Mouse (Mus musculus): ENCODE measurements at regions not wholly inside any gene's neighbourhood (a gene's known extent, or its start where the extent isn't known, plus 50 kb on each side); places are given as distances from the start of the nearest gene placed in this dataset.

- no peak for ATAC-seq (replicated peaks)
- peaks cover 7% of the 10 kb centered on the region for H3K4me1 ChIP-seq
- WGBS = 88% methylated on average over 3 of the region's 3 CpGs
- H3K27me3 ChIP-seq = no peaks in the 10 kb centered on the region
- H3K4me3 ChIP-seq = no peak overlapping the region
- no peaks in the 10 kb centered on the region for H3K9me3 ChIP-seq
- H3K36me3 ChIP-seq = no peaks in the 10 kb centered on the region
- no peak overlapping the region for H3K9ac ChIP-seq (replicated peaks)
- H3K4me2 ChIP-seq (replicated peaks) = no peak overlapping the region
- H3K27ac ChIP-seq (replicated peaks) = no peak overlapping the region
Measured at GRCm38 (mm10) chr4:11882666-11883065, 98.4 kb downstream of the Gm10604 start.

GRCm38 (mm10) chr4:11878638-11879037, 102.4 kb downstream of the Gm10604 start:
- no peaks in the 10 kb centered on the region for H3K27me3 ChIP-seq
- no peak overlapping the region for H3K4me3 ChIP-seq
- no peak for ATAC-seq (replicated peaks)
- WGBS = 85% methylated on average over 6 of the region's 6 CpGs
- H3K9me3 ChIP-seq = no peaks in the 10 kb centered on the region
- H3K4me1 ChIP-seq = no peaks in the 10 kb centered on the region
- no peak overlapping the region for H3K27ac ChIP-seq (replicated peaks)
- H3K36me3 ChIP-seq = no peaks in the 10 kb centered on the region
- H3K9ac ChIP-seq (replicated peaks) = no peak overlapping the region
- H3K4me2 ChIP-seq (replicated peaks) = no peak overlapping the region

- Histone ChIP-seq H3K4me3 (no peak overlapping the region), H3K27me3 (no peaks in the 10 kb centered on the region), H3K36me3 (no peaks in the 10 kb centered on the region), H3K4me1 (no peaks in the 10 kb centered on the region), H3K9ac (replicated peaks) (no peak overlapping the region), H3K4me2 (replicated peaks) (no peak overlapping the region), H3K27ac (replicated peaks) (no peak overlapping the region), H3K9me3 (no peaks in the 10 kb centered on the region)
- ATAC-seq (replicated peaks) = no peak
- WGBS = 92% methylated on average over 4 of the region's 4 CpGs
Measured at GRCm38 (mm10) chr4:11877945-11878344, 103.1 kb downstream of the Gm10604 start.

- H3K27me3 ChIP-seq = no peaks in the 10 kb centered on the region
- no peak overlapping the region for H3K4me2 ChIP-seq (replicated peaks)
- no peak overlapping the region for H3K4me3 ChIP-seq
- ATAC-seq (replicated peaks) = no peak
- no peaks in the 10 kb centered on the region for H3K4me1 ChIP-seq
- H3K27ac ChIP-seq (replicated peaks) = no peak overlapping the region
- H3K9ac ChIP-seq (replicated peaks) = no peak overlapping the region
- 74% methylated on average over 1 of the region's 1 CpGs for WGBS
- no peaks in the 10 kb centered on the region for H3K36me3 ChIP-seq
- no peaks in the 10 kb centered on the region for H3K9me3 ChIP-seq
Measured at GRCm38 (mm10) chr4:11876009-11876408, 105.1 kb downstream of the Gm10604 start.

GRCm38 (mm10) chr4:11874586-11875264, 106.3 kb downstream of the Gm10604 start:
- ATAC-seq (replicated peaks) = no peak
- H3K4me1 ChIP-seq = no peaks in the 10 kb centered on the region
- H3K4me2 ChIP-seq (replicated peaks) = no peak overlapping the region
- no peak overlapping the region for H3K9ac ChIP-seq (replicated peaks)
- 73% methylated on average over 4 of the region's 4 CpGs for WGBS
- no peaks in the 10 kb centered on the region for H3K27me3 ChIP-seq
- H3K27ac ChIP-seq (replicated peaks) = no peak overlapping the region
- no peaks in the 10 kb centered on the region for H3K9me3 ChIP-seq
- H3K36me3 ChIP-seq = no peaks in the 10 kb centered on the region
- H3K4me3 ChIP-seq = no peak overlapping the region

GRCm38 (mm10) chr4:11872036-11872435, 109.0 kb downstream of the Gm10604 start:
- no peaks in the 10 kb centered on the region for H3K4me1 ChIP-seq
- H3K9me3 ChIP-seq = no peaks in the 10 kb centered on the region
- WGBS = 83% methylated on average over 3 of the region's 3 CpGs
- no peak overlapping the region for H3K27ac ChIP-seq (replicated peaks)
- no peak overlapping the region for H3K9ac ChIP-seq (replicated peaks)
- no peaks in the 10 kb centered on the region for H3K27me3 ChIP-seq
- H3K36me3 ChIP-seq = no peaks in the 10 kb centered on the region
- no peak overlapping the region for H3K4me2 ChIP-seq (replicated peaks)
- no peak for ATAC-seq (replicated peaks)
- no peak overlapping the region for H3K4me3 ChIP-seq

- no peak overlapping the region for H3K4me3 ChIP-seq
- no peak overlapping the region for H3K4me2 ChIP-seq (replicated peaks)
- no peaks in the 10 kb centered on the region for H3K4me1 ChIP-seq
- no peaks in the 10 kb centered on the region for H3K9me3 ChIP-seq
- no peak overlapping the region for H3K9ac ChIP-seq (replicated peaks)
- no peaks in the 10 kb centered on the region for H3K36me3 ChIP-seq
- no peak for ATAC-seq (replicated peaks)
- H3K27ac ChIP-seq (replicated peaks) = no peak overlapping the region
- 92% methylated on average over 5 of the region's 5 CpGs for WGBS
- H3K27me3 ChIP-seq = no peaks in the 10 kb centered on the region
Measured at GRCm38 (mm10) chr4:11869721-11870120, 111.3 kb downstream of the Gm10604 start.

- WGBS = 75% methylated on average over 1 of the region's 1 CpGs
- no peaks in the 10 kb centered on the region for H3K27me3 ChIP-seq
- H3K4me2 ChIP-seq (replicated peaks) = no peak overlapping the region
- H3K9me3 ChIP-seq = no peaks in the 10 kb centered on the region
- no peaks in the 10 kb centered on the region for H3K4me1 ChIP-seq
- H3K4me3 ChIP-seq = no peak overlapping the region
- no peaks in the 10 kb centered on the region for H3K36me3 ChIP-seq
- H3K27ac ChIP-seq (replicated peaks) = no peak overlapping the region
- H3K9ac ChIP-seq (replicated peaks) = no peak overlapping the region
- no peak for ATAC-seq (replicated peaks)
Measured at GRCm38 (mm10) chr4:11868565-11868964, 112.5 kb downstream of the Gm10604 start.

All from forebrain, embryonic 15.5 days (tissue).